Mouse (Mus musculus) CH12.LX (cell line): ENCODE data around the gene Top3a.

ENCODE experiments used
- CHD2 ChIP-seq: IDR thresholded peaks from 2 replicates; pipeline ENCODE4 v1.6.1; 2011; ENCODE audit warnings: low read length, improper control_type of control experiment
- CTCF ChIP-seq, 2 experiments: IDR thresholded peaks in 1 of 2; conservative IDR thresholded peaks in 1 of 2; 2 replicates each; pipeline ENCODE4 v1.5.1; 2011 to 2012; ENCODE audit warnings: low read depth in 2 of 2, low read length in 2 of 2, improper control_type of control experiment in 1 of 2, inconsistent platforms in 1 of 2, mild to moderate bottlenecking in 1 of 2, moderate library complexity in 1 of 2
- E2F4 ChIP-seq: IDR thresholded peaks from 2 replicates; pipeline ENCODE4 v1.6.1; 2011; ENCODE audit warnings: low read depth, low read length, improper control_type of control experiment; ENCODE audit not compliant: insufficient replicate concordance
- HCFC1 ChIP-seq: IDR thresholded peaks from 2 replicates; pipeline ENCODE4 v1.6.1; 2012; ENCODE audit warnings: low read depth, mild to moderate bottlenecking, inconsistent platforms, low read length, improper control_type of control experiment
- MAX ChIP-seq: IDR thresholded peaks from 2 replicates; pipeline ENCODE4 v1.6.1; 2011; ENCODE audit warnings: low read length, improper control_type of control experiment
- MEF2A ChIP-seq: IDR thresholded peaks from 2 replicates; pipeline ENCODE4 v1.6.1; 2014; ENCODE audit warnings: low read depth, mild to moderate bottlenecking, inconsistent platforms, low read length, improper control_type of control experiment, borderline replicate concordance
- NELFE ChIP-seq: IDR thresholded peaks from 2 replicates; pipeline ENCODE4 v1.6.1; 2011; ENCODE audit warnings: low read depth, low read length, improper control_type of control experiment
- PAX5 ChIP-seq: IDR thresholded peaks from 2 replicates; pipeline ENCODE4 v1.6.1; 2012; ENCODE audit warnings: low read length, inconsistent platforms, mixed read lengths
- POLR2A ChIP-seq: IDR thresholded peaks from 2 replicates; pipeline ENCODE4 v1.6.1; 2011; ENCODE audit warnings: low read depth, mild to moderate bottlenecking, improper control_type of control experiment, low read length
- TCF12 ChIP-seq: IDR thresholded peaks from 2 replicates; pipeline ENCODE4 v1.6.1; 2014; ENCODE audit warnings: low read depth, mild to moderate bottlenecking, inconsistent platforms, low read length, improper control_type of control experiment
- ZC3H11A ChIP-seq: IDR thresholded peaks from 2 replicates; pipeline ENCODE4 v1.6.1; 2012; ENCODE audit warnings: low read depth, mild to moderate bottlenecking, inconsistent platforms, low read length, improper control_type of control experiment

GRCm38 (mm10) chr11:60816398-60816797 is 39.2 kb upstream of the Top3a start:
- TF ChIP-seq POLR2A, result no peak
- TF ChIP-seq TCF12, result no peak
- no peak for TF ChIP-seq MEF2A
- TF ChIP-seq CTCF (conservative IDR thresholded peaks at IDR 0.05 in 1 of 2, IDR thresholded peaks at IDR 0.05 in 1 of 2; ENCODE audit: low read depth in 2 of 2, low read length in 2 of 2), result no peak
- no peak for TF ChIP-seq MAX
- TF ChIP-seq PAX5, result no peak
- no peak for TF ChIP-seq CHD2
- TF ChIP-seq NELFE, result no peak
- TF ChIP-seq HCFC1, result no peak
- TF ChIP-seq ZC3H11A, result no peak
- no peak for TF ChIP-seq E2F4
